Mouse (Mus musculus): Measurements from ENCODE around the gene Rpgrip1. TPM values are rescaled to one million over a fixed set of nuclear protein-coding genes. Genes with fewer than 3 reads are reported as not detected.
A peak's percentile ranks its signal among the peaks of the same experiment; 100 is the strongest.
"Not testable (repeated sequence)": the region's sequence is repeated elsewhere in the genome, so short reads cannot be mapped to it uniquely, and the experiment has no call there.

Rpgrip1 gene
- polyA plus RNA-seq (2016; fragmentation: Nextera tagmentation; extraction: Ambion mirVana): 54.7 and 74.0 TPM in 2 replicates

DNA sequence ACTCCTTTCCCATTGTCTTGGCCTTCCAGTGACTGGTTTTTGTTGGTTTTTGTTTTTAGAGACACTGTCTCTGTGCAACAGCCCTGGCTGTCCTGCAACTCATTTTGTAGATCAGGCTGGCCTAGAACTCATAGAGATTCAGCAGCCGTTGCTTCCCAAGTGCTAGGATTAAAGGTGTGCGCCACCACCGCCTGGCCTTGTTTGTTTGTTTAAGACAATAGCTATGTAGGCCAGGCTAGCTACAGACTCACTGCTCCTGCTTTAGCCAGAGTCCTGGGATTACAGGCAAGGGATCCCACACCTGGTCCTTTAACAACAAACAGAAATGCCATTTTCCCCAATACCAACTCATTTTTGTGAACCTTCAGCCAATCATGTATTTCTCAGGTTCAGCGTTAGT is at the start of gene Rpgrip1:
TSS of gene Rpgrip1 (plus strand) at position 359 of the 400 bp plus-strand sequence.
- no peak within 1 kb of the TSS for H3K27ac ChIP-seq
- H3K9ac ChIP-seq: no peak within 1 kb of the TSS
- no peaks in the 10 kb centered on the region; the same call in 1 of the 2 replicates for H3K4me1 ChIP-seq
- H3K36me3 ChIP-seq (replicated peaks): no peaks in the 10 kb centered on the region
- no peaks in the 10 kb centered on the region for H3K27me3 ChIP-seq
- no peaks in the 10 kb centered on the region for H3K9me3 ChIP-seq
- 88% methylated on average over 4 of the region's 4 CpGs for WGBS
- ATAC-seq (ENCODE audit: low FRiP score): no peak
- no peak within 1 kb of the TSS for H3K4me3 ChIP-seq (replicated peaks)
- no peak within 1 kb of the TSS for H3K4me2 ChIP-seq

DNA sequence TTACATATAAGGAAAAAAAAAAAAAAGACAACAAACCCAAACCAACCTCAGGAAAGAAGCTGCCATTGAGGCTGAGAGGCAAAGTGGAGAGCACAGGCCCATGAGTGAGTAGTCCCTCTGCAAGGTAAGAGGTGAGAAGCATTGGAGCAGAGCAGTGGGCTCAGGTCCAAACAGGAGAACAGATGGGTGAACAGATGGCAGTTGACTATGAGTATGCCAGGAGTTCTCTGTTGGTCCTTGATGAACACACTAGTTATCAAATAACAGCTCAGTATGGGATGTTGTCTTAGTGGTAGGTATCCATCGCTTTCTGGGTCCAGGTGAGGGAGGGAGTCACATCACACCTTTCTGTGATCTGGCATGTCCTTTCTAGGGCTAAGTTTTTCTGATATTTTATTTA is 49.7 kb upstream of the Rpgrip1 start:
- Histone ChIP-seq H3K27ac (no peak overlapping the region), H3K27me3 (no peaks in the 10 kb centered on the region), H3K4me2 (no peak overlapping the region), H3K9me3 (no peaks in the 10 kb centered on the region), H3K9ac (no peak overlapping the region), H3K36me3 (replicated peaks) (no peaks in the 10 kb centered on the region), H3K4me3 (replicated peaks) (no peak overlapping the region), H3K4me1 (no peaks in the 10 kb centered on the region)
- WGBS: 71% methylated on average over 1 of the region's 1 CpGs
- ATAC-seq (ENCODE audit: low FRiP score): no peak

DNA sequence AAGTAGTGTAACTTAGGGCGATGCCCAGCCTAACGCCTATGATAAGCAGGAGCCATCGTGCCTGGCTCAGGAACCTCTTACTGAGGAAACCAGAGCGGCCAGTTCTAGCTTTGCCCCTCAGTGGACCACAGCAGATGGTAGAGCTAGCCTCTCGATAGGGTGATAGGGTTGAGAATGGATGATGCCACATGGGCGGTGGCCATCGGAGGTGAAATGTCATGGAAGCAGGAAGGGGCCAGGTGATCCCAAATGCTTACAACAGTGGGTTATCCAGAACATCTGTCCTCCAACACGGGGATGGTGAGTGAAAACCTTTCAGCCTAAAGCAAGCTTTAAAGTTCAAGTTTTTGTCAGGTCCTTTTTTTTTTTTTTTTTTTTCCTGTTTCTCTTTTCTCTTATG is 48.7 kb upstream of the Rpgrip1 start:
- no peak overlapping the region for H3K27ac ChIP-seq
- ATAC-seq (ENCODE audit: low FRiP score): no peak
- no peaks in the 10 kb centered on the region for H3K4me1 ChIP-seq
- H3K4me3 ChIP-seq (replicated peaks): no peak overlapping the region
- no peak overlapping the region for H3K4me2 ChIP-seq
- H3K9me3 ChIP-seq: no peaks in the 10 kb centered on the region
- no peak overlapping the region for H3K9ac ChIP-seq
- WGBS: 87% methylated on average over 8 of the region's 8 CpGs
- no peaks in the 10 kb centered on the region for H3K36me3 ChIP-seq (replicated peaks)
- H3K27me3 ChIP-seq: no peaks in the 10 kb centered on the region

DNA sequence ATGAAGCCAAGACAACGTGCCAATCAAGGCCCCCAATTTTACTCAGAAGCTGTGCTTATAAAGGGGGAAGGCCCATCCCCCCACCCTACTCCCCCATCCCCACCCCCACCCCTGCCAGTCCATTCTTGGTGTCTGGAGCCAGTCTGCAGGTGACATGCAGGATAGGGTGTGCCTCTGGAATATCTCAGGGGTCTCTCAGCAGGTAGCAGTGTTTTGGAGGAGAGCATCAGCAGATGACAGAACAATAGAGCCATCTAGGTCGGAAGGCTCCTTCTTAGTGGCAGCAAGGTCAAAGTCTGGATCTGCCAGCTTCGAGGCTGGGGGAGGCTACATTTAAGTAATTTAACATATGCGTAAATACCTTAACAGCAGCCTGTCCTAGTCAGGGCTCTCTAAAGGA is 44.4 kb upstream of the Rpgrip1 start:
- no peaks in the 10 kb centered on the region for H3K4me1 ChIP-seq
- ATAC-seq (ENCODE audit: low FRiP score): no peak

DNA sequence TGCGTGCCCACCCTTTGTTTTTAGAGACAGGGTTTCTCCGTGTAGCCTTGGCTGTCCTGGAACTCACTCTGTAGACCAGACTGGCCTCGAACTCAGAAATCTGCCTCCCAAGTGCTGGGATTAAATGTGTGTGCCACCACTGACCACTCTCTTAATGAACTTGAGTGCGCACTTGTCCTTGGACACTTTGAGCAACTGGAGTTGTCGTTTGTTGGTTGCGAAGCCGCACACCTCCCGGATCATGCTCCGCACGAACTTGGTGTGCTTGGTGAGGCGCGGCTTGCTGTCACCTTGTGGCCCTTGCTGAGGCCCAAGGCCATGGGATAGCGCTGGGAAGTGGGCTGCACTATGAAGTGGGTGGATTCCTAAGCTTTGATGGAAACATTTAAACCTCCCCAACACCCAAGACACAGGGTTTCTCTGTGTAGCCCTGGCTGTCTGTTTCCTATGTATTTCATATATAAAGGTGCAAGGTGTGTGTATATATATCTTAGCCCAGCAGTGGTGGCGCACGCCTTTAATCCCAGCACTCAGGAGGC is 38.8 kb upstream of the Rpgrip1 start:
- Histone ChIP-seq H3K36me3 (replicated peaks) (peaks cover 61% of the 10 kb centered on the region), H3K27me3 (no peaks in the 10 kb centered on the region), H3K4me1 (no peaks in the 10 kb centered on the region), H3K4me2 (no peak overlapping the region), H3K9me3 (no peaks in the 10 kb centered on the region), H3K27ac (no peak overlapping the region), H3K4me3 (replicated peaks) (no peak overlapping the region), H3K9ac (no peak overlapping the region)
- WGBS: 93% methylated on average over 15 of the region's 15 CpGs
- peak; percentile 27; the same call in 1 of the 2 replicates for ATAC-seq (ENCODE audit: low FRiP score)

More for the DNA sequence above, 44.4 kb upstream of the Rpgrip1 start:
- Histone ChIP-seq H3K27me3 (no peaks in the 10 kb centered on the region), H3K9me3 (no peaks in the 10 kb centered on the region), H3K4me3 (replicated peaks) (no peak overlapping the region), H3K36me3 (replicated peaks) (peaks cover 10% of the 10 kb centered on the region), H3K9ac (no peak overlapping the region), H3K4me2 (no peak overlapping the region), H3K27ac (no peak overlapping the region)
- WGBS: 51% methylated on average over 4 of the region's 4 CpGs

DNA sequence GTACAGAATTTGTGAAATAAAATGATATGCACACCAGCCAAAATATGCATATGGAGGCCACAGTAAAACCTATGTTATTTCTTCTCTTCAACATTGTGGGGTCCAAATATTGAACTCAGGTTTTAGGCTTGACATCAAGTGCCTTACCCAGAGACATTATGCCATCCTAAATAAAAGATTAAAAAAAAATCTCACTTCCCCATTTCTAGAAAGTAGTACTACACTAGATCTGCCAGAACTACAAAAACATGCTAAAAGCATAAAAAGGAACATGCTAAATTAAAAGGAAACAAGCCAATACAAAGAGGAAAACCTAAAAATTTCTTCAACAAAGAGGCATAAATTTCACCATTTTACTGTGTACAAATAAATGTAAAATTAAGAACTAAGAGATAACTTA is 27.4 kb upstream of the Rpgrip1 start:
- H3K4me3 ChIP-seq (replicated peaks): no peak overlapping the region
- H3K4me2 ChIP-seq: no peak overlapping the region
- ATAC-seq (ENCODE audit: low FRiP score): no peak
- H3K36me3 ChIP-seq (replicated peaks): peaks cover 61% of the 10 kb centered on the region
- H3K27ac ChIP-seq: no peak overlapping the region
- no peak overlapping the region for H3K9ac ChIP-seq
- H3K9me3 ChIP-seq: no peaks in the 10 kb centered on the region
- H3K27me3 ChIP-seq: no peaks in the 10 kb centered on the region
- H3K4me1 ChIP-seq: no peaks in the 10 kb centered on the region

DNA sequence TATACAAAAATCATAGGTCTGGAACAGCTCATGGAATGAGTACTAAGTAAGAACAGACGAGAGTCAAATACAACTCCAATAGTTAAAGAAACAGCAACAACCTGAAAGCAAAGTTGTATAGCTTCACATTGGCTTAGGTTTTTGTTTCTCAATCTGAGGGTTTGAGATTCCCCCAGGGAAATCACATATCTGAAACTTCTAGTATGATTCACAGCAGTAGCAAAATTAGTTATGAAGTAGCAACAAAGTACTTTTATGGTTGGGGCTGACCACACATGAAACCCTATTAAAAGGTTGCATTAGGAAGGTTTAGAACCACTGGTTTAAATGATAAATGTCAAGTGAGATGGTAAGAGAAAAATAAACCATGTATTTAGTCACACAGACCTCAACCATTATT is 16.0 kb upstream of the Rpgrip1 start:
- WGBS: 96% methylated on average over 1 of the region's 1 CpGs
- H3K36me3 ChIP-seq (replicated peaks): peaks cover 52% of the 10 kb centered on the region

DNA sequence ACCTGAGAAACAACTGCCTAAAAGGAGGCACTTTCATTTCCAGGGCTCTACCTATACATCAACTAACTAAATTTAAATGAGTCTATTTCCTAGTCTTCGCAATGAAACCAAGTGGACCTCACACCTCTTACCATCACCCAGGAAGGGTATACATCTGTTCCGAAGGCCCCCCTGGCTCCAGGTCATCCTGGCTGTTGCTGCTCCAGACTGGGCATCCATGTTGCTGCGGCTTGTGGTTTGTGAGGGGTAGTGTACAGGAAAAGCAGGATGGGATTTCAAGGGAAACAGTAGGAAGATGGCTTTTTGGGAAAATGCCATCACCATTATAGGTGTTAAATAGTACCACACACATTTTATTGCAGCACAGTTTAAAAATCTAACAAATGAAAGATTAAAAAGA is 13.3 kb upstream of the Rpgrip1 start:
- WGBS: 93% methylated on average over 3 of the region's 3 CpGs
- not testable (repeated sequence) for H3K27me3 ChIP-seq; ATAC-seq (ENCODE audit: low FRiP score); H3K9ac ChIP-seq; H3K27ac ChIP-seq; H3K4me3 ChIP-seq (replicated peaks); H3K9me3 ChIP-seq; H3K4me2 ChIP-seq
- peaks cover 41% of the 10 kb centered on the region for H3K36me3 ChIP-seq (replicated peaks)
- peaks cover 20% of the 10 kb centered on the region for H3K4me1 ChIP-seq

More for the DNA sequence above, 16.0 kb upstream of the Rpgrip1 start:
- Histone ChIP-seq H3K27me3 (no peaks in the 10 kb centered on the region), H3K27ac (no peak overlapping the region), H3K4me3 (replicated peaks) (no peak overlapping the region), H3K4me2 (no peak overlapping the region), H3K4me1 (peaks cover under 1% of the 10 kb centered on the region; the same call in 1 of the 2 replicates), H3K9ac (no peak overlapping the region), H3K9me3 (no peaks in the 10 kb centered on the region)
- no peak for ATAC-seq (ENCODE audit: low FRiP score)

DNA sequence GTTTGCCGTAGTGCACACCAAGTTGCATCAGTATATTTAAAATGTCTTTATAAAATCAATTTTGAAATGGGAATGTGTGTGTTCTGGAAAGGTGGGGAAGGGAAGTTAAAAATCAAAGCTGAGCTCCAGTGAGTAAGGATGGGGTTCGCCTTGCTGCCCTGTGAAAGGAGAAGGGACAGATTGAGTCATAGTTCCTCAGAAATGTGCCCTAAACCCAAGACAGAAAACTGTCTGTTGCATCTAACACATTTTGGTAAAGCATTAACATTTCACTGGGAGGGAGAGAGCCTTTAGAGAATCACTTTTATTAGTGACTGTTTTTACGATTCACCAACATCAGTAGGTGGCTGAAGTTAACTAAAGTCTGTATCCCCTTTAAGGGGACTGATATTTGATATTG is 12.1 kb upstream of the Rpgrip1 start:
- H3K4me3 ChIP-seq (replicated peaks); H3K4me2 ChIP-seq; H3K9me3 ChIP-seq; H3K9ac ChIP-seq; H3K27me3 ChIP-seq; H3K27ac ChIP-seq; ATAC-seq (ENCODE audit: low FRiP score): not testable (repeated sequence)
- H3K36me3 ChIP-seq (replicated peaks): peaks cover 33% of the 10 kb centered on the region
- H3K4me1 ChIP-seq: peaks cover 27% of the 10 kb centered on the region
- WGBS: 87% methylated on average over 3 of the region's 3 CpGs

DNA sequence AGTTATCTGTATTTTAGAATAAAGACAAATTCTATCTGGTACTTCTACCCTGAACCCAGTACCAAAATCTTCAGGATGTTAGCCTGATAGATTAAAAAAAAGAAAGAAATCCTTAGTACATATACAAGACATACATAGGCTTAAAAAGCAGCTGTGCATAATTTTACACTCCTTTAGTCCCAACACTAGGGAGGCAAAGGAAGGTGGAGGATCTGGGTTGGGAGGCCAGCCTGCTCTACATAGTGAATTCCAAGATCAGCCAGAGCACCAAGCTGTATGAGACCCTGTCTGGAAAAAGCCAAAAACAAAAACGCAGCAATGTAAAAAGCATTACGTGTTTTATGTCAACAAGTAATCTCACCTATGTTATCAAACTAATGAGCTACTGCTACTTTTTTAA is 10.9 kb upstream of the Rpgrip1 start:
- peaks cover 29% of the 10 kb centered on the region for H3K4me1 ChIP-seq
- no peak for ATAC-seq (ENCODE audit: low FRiP score)
- no peak overlapping the region for H3K9ac ChIP-seq
- no peaks in the 10 kb centered on the region for H3K27me3 ChIP-seq
- H3K9me3 ChIP-seq: no peaks in the 10 kb centered on the region
- H3K27ac ChIP-seq: no peak overlapping the region
- 88% methylated on average over 2 of the region's 2 CpGs for WGBS
- H3K36me3 ChIP-seq (replicated peaks): peaks cover 33% of the 10 kb centered on the region
- H3K4me3 ChIP-seq (replicated peaks): no peak overlapping the region
- no peak overlapping the region for H3K4me2 ChIP-seq

DNA sequence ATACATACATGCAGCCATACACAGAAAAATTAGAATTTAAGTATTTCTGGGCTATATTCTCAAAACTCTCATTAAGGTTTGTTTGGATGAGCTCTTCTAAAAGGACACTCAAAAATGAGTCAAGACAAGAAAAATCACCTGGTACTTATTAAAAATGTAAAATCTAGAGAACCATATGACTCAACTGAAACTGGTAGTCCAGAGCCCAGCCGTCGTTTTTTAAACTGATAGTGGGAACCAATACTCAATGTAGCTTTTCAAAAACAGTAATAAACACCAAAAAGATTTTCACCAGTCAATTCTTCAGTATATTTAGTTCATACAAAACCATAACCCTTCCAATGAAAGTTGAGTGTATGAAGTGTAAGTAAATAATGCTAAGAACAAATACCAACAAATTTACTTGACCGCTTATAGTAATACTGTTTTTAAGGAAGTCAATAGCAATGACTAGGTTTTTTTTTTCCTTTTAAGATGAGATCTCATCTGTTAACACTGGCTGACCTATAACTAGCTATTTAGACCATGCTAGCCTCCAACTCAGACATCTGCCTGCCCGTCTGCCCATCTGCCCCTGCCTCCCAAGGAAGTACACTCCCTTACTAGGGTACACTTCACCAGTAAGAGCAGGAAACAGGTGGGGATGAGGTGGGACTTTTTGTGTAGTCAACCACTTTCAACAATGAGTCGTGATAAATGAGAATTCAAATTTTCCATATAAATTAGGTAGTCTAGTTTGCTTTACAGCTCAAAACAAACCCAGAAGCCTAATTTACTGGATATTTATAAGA is 10.1 kb upstream of the Rpgrip1 start:
- WGBS: 81% methylated on average over 5 of the region's 5 CpGs
- ATAC-seq (ENCODE audit: low FRiP score): no peak
- Histone ChIP-seq H3K4me1 (peaks cover 29% of the 10 kb centered on the region), H3K9me3 (no peaks in the 10 kb centered on the region), H3K4me3 (replicated peaks) (no peak overlapping the region), H3K27me3 (no peaks in the 10 kb centered on the region), H3K4me2 (0 out of 2 replicates have a peak overlapping the region, but pooled peaks have one; percentile 1), H3K9ac (no peak overlapping the region), H3K27ac (no peak overlapping the region), H3K36me3 (replicated peaks) (peaks cover 29% of the 10 kb centered on the region)

DNA sequence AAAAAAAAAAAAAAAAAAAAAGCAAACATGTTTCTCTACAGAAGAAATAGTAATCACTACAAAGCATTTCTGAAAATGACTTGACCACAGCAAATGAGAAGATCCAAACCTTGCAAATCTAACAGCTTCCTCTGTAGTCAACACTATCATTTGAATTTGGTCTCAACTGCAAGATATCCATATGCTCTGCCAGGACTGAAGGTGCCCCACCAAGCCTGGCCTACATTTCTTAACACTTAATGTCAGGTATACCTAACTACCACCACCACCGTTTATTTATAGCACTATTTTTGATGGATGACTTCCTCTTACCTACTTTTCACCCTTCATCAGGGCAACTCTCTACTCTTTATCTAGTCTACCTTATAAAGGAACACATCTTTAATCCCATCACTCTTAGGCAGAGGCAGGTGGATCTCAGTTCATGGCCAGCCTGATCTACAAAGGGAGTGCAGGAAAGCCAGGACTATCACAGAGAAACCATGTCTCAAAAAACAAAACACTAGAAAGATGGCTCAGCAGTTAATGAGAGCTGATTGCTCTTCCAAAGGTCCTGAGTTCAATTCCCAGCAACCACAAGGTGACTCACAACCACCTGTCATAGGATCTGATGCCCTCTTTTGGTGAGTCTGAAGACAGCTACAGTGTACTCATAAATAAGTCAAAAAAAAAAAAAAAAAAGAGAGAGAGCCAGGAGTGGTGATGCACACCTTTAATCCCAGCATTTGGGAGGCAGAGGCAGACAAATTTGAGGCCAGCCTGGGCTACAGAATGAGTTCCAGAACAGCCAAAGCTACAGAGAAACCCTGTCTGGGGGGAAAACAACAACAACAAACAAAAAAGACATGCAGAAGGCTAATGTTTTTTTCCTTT is 9.0 kb upstream of the Rpgrip1 start:
- H3K27me3 ChIP-seq: no peaks in the 10 kb centered on the region
- H3K27ac ChIP-seq: no peak overlapping the region
- peak overlapping the region; percentile 66 for H3K4me2 ChIP-seq
- no peak overlapping the region for H3K9ac ChIP-seq
- H3K4me1 ChIP-seq: peaks cover 29% of the 10 kb centered on the region
- H3K9me3 ChIP-seq: no peaks in the 10 kb centered on the region
- no peak for ATAC-seq (ENCODE audit: low FRiP score)
- WGBS: 97% methylated on average over 1 of the region's 1 CpGs
- peak overlapping the region; percentile 96 for H3K4me3 ChIP-seq (replicated peaks)
- H3K36me3 ChIP-seq (replicated peaks): peaks cover 20% of the 10 kb centered on the region

Data from forebrain, embryonic 12.5 days (tissue).